Mouse (Mus musculus) bone marrow macrophage, adult 2 months (primary cell): ENCODE measurements around the gene Olfr313.

Experiments
- CTCF ChIP-seq: IDR thresholded peaks from 2 replicates; pipeline ENCODE4 v1.5.1; 2012; ENCODE audit warnings: low read depth, mild to moderate bottlenecking, low read length, moderate library complexity
- POLR2A ChIP-seq: IDR thresholded peaks from 2 replicates; pipeline ENCODE4 v1.6.1; 2012; ENCODE audit warnings: mild to moderate bottlenecking, low read depth, low read length, borderline replicate concordance

DNA sequence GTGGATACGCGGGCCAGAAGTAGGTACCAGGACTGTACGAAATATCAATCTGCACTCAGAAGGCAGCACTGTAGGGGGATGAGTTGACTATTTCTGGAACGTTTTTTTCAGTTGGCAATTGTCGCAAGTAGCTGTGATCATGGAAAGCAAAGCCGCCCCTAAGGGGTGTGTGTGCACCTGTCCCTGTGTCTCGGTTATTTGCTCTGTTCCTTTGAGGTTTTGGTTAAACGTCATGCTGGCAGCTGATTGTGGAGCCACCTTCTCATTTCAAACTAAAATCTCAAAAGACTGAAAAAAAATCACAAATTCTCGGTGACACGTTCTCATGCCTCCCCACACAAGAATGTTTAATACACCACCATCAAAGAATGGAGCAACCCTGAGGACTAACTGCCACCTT lies 27.1 kb upstream of the Olfr313 start:
- no peak for TF ChIP-seq CTCF
- TF ChIP-seq POLR2A: no peak
